Mouse (Mus musculus): ENCODE results near the gene Fstl3. TPM values are rescaled to one million over a fixed set of nuclear protein-coding genes. Genes with fewer than 3 reads are reported as not detected.

The Fstl3 gene
- total and polyA plus RNA-seq, 2 experiments from 2014 or later: 2.1 to 2.8 TPM

GRCm38 (mm10) chr10:79736706-79737105, 40.4 kb upstream of the Fstl3 start:
- H3K27me3 ChIP-seq (ENCODE audit: insufficient read depth, low read length): no peaks in the 10 kb centered on the region
- H3K36me3 ChIP-seq (ENCODE audit: insufficient read depth): peaks cover 91% of the 10 kb centered on the region
- no peaks in the 10 kb centered on the region for H3K4me1 ChIP-seq (ENCODE audit: insufficient read depth)
- no peak overlapping the region for H3K4me3 ChIP-seq (ENCODE audit: low read depth, low read length)
- H3K9ac ChIP-seq: no peak overlapping the region
- H3K4me2 ChIP-seq (ENCODE audit: low read depth): no peak overlapping the region
- ATAC-seq (no peak), DNase-seq (no peak)
- TF ChIP-seq CTCF (IDR thresholded peaks at IDR 0.05; ENCODE audit: low read depth): no peak
- H3K9me3 ChIP-seq (ENCODE audit: low read length): peaks cover 13% of the 10 kb centered on the region; the same call in 1 of the 2 replicates
- WGBS: 93% methylated on average over 14 of the region's 14 CpGs
- no peak overlapping the region for H3K27ac ChIP-seq (ENCODE audit: low read depth, low read length)

DNA sequence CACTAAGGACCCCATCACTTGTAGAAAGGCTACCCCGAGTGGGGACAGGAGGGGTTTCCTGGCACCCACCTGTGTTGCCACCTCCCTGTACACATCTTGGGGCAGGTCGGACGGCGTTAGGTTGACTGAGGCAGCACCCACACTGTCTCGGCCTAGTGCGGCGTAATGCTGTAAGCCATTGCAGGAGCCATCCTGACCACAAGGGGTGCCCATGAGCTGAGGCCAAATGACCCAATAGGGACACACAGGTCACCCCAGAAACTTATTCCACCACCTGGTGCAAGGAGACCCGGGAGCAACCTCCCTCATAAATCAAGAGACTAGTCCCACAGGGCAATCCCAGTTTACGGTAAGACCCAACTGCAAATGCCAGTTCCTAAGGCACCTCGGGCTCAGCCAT, 38.8 kb upstream of the Fstl3 start:
- ATAC-seq (no peak), DNase-seq (no peak)
- no peak overlapping the region for H3K4me2 ChIP-seq (ENCODE audit: low read depth)
- no peak overlapping the region for H3K9ac ChIP-seq
- no peaks in the 10 kb centered on the region for H3K4me1 ChIP-seq (ENCODE audit: insufficient read depth)
- H3K27me3 ChIP-seq (ENCODE audit: insufficient read depth, low read length): no peaks in the 10 kb centered on the region
- peaks cover 92% of the 10 kb centered on the region for H3K36me3 ChIP-seq (ENCODE audit: insufficient read depth)
- no peak overlapping the region for H3K27ac ChIP-seq (ENCODE audit: low read depth, low read length)
- 89% methylated on average over 10 of the region's 10 CpGs for WGBS
- H3K9me3 ChIP-seq (ENCODE audit: low read length): peaks cover 13% of the 10 kb centered on the region; the same call in 1 of the 2 replicates
- TF ChIP-seq CTCF (IDR thresholded peaks at IDR 0.05; ENCODE audit: low read depth): peak; percentile 53
- H3K4me3 ChIP-seq (ENCODE audit: low read depth, low read length): no peak overlapping the region

DNA sequence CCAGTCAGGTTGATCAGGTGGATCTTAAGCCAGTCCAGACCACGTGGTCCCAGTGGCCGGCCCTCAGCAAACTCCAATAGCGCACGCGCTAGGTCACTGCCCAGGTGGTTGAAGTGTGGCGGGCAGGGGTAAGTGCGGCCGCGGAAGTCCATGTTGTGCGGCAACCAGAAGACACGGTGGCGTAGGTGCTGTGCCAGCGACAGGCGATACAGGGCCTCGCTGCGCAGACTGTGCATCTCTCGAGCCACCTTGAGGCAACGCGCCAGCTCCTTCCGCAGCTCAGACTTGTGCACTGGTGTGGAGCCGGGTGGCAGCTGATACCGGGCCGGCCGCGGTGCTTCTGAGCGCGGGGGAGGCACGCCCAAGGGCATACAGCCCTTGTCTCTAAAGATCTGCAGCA, 37.8 kb upstream of the Fstl3 start:
- H3K27me3 ChIP-seq (ENCODE audit: insufficient read depth, low read length): no peaks in the 10 kb centered on the region
- DNase-seq: no peak
- WGBS: 97% methylated on average over 28 of the region's 28 CpGs

DNA sequence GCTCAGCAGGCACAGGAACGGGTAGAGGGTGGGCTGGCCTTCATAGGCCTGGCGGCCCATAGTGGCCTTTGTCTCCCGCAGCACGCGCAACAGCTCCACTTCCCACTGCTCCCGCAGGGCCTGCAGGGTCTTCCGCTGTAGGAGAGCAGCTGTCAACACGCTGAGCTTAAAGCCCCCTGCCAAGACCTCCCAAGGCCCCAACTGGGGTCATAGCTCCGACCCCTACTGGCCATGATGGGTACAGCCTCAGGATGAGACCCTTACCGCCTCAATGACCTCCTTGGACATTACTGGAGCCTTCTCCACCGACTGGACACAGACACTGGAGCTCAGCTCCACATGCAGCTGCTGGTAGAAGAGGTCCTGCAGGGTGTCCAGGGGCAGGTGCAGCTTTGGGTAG, 36.2 kb upstream of the Fstl3 start:
- peaks cover 13% of the 10 kb centered on the region; the same call in 1 of the 2 replicates for H3K9me3 ChIP-seq (ENCODE audit: low read length)
- peak; percentile 32; the same call in 1 of the 2 replicates for TF ChIP-seq CTCF (IDR thresholded peaks at IDR 0.05; ENCODE audit: low read depth)
- peak; percentile 19; the same call in 1 of the 2 replicates for ATAC-seq
- no peak overlapping the region for H3K4me2 ChIP-seq (ENCODE audit: low read depth)
- H3K9ac ChIP-seq: no peak overlapping the region
- no peak overlapping the region for H3K27ac ChIP-seq (ENCODE audit: low read depth, low read length)
- 59% methylated on average over 11 of the region's 11 CpGs for WGBS
- H3K4me1 ChIP-seq (ENCODE audit: insufficient read depth): 0 out of 2 replicates have a peak, but pooled peaks cover 5% of the 10 kb centered on the region
- peaks cover 75% of the 10 kb centered on the region for H3K36me3 ChIP-seq (ENCODE audit: insufficient read depth)
- H3K4me3 ChIP-seq (ENCODE audit: low read depth, low read length): no peak overlapping the region
- no peaks in the 10 kb centered on the region for H3K27me3 ChIP-seq (ENCODE audit: insufficient read depth, low read length)
- no peak for DNase-seq

More for the DNA sequence above, 37.8 kb upstream of the Fstl3 start:
- no peak for TF ChIP-seq CTCF (IDR thresholded peaks at IDR 0.05; ENCODE audit: low read depth)
- Histone ChIP-seq H3K27ac (ENCODE audit: low read depth, low read length) (no peak overlapping the region), H3K4me1 (ENCODE audit: insufficient read depth) (no peaks in the 10 kb centered on the region), H3K4me3 (ENCODE audit: low read depth, low read length) (no peak overlapping the region), H3K9ac (no peak overlapping the region), H3K4me2 (ENCODE audit: low read depth) (no peak overlapping the region), H3K9me3 (ENCODE audit: low read length) (peaks cover 13% of the 10 kb centered on the region; the same call in 1 of the 2 replicates), H3K36me3 (ENCODE audit: insufficient read depth) (peaks cover 90% of the 10 kb centered on the region)
- ATAC-seq: no peak

- H3K36me3 ChIP-seq (ENCODE audit: insufficient read depth): peaks cover 52% of the 10 kb centered on the region
Observed at GRCm38 (mm10) chr10:79743161-79743560, 33.9 kb upstream of the Fstl3 start.

GRCm38 (mm10) chr10:79743650-79744365, 33.3 kb upstream of the Fstl3 start:
- no peak for TF ChIP-seq CTCF (IDR thresholded peaks at IDR 0.05; ENCODE audit: low read depth)
- WGBS: 94% methylated on average over 15 of the region's 15 CpGs
- Histone ChIP-seq H3K27me3 (ENCODE audit: insufficient read depth, low read length) (no peaks in the 10 kb centered on the region), H3K4me3 (ENCODE audit: low read depth, low read length) (no peak overlapping the region), H3K9me3 (ENCODE audit: low read length) (peaks cover 9% of the 10 kb centered on the region; the same call in 1 of the 2 replicates), H3K4me1 (ENCODE audit: insufficient read depth) (peaks cover 8% of the 10 kb centered on the region; the same call in 1 of the 2 replicates), H3K36me3 (ENCODE audit: insufficient read depth) (peaks cover 45% of the 10 kb centered on the region), H3K27ac (ENCODE audit: low read depth, low read length) (no peak overlapping the region), H3K4me2 (ENCODE audit: low read depth) (no peak overlapping the region), H3K9ac (no peak overlapping the region)
- ATAC-seq: no peak
- no peak for DNase-seq

More at GRCm38 (mm10) chr10:79743161-79743560, 33.9 kb upstream of the Fstl3 start:
- H3K4me1 ChIP-seq (ENCODE audit: insufficient read depth): peaks cover 8% of the 10 kb centered on the region; the same call in 1 of the 2 replicates
- H3K4me3 ChIP-seq (ENCODE audit: low read depth, low read length): no peak overlapping the region
- 91% methylated on average over 11 of the region's 11 CpGs for WGBS
- H3K27me3 ChIP-seq (ENCODE audit: insufficient read depth, low read length): no peaks in the 10 kb centered on the region
- H3K9me3 ChIP-seq (ENCODE audit: low read length): peaks cover 13% of the 10 kb centered on the region; the same call in 1 of the 2 replicates
- TF ChIP-seq CTCF (IDR thresholded peaks at IDR 0.05; ENCODE audit: low read depth): no peak
- no peak overlapping the region for H3K9ac ChIP-seq
- no peak for DNase-seq
- no peak overlapping the region for H3K27ac ChIP-seq (ENCODE audit: low read depth, low read length)
- H3K4me2 ChIP-seq (ENCODE audit: low read depth): no peak overlapping the region
- no peak for ATAC-seq

GRCm38 (mm10) chr10:79745411-79745810, 31.7 kb upstream of the Fstl3 start:
- no peaks in the 10 kb centered on the region for H3K27me3 ChIP-seq (ENCODE audit: insufficient read depth, low read length)
- H3K36me3 ChIP-seq (ENCODE audit: insufficient read depth): peaks cover 29% of the 10 kb centered on the region
- DNase-seq (no peak), ATAC-seq (no peak)
- WGBS: 91% methylated on average over 3 of the region's 3 CpGs
- H3K27ac ChIP-seq (ENCODE audit: low read depth, low read length): no peak overlapping the region
- H3K4me1 ChIP-seq (ENCODE audit: insufficient read depth): peaks cover 8% of the 10 kb centered on the region; the same call in 1 of the 2 replicates
- H3K4me3 ChIP-seq (ENCODE audit: low read depth, low read length): 0 out of 2 replicates have a peak overlapping the region, but pooled peaks have one; percentile 49
- TF ChIP-seq CTCF (IDR thresholded peaks at IDR 0.05; ENCODE audit: low read depth): no peak
- peak overlapping the region; percentile 54 for H3K4me2 ChIP-seq (ENCODE audit: low read depth)
- no peaks in the 10 kb centered on the region for H3K9me3 ChIP-seq (ENCODE audit: low read length)
- no peak overlapping the region for H3K9ac ChIP-seq

Data from forebrain, postnatal 0 days (tissue).